Mouse (Mus musculus): ENCODE results near the gene Cbx5. TPM values are rescaled to one million over a fixed set of nuclear protein-coding genes. Genes with fewer than 3 reads are reported as not detected.
A peak's percentile ranks its signal among the peaks of the same experiment; 100 is the strongest.

Gene Cbx5
- polyA plus RNA-seq, 1 experiment from 2014 or later, result 204 TPM

GRCm38 (mm10) chr15:103214149-103214548, 25.5 kb downstream of the Cbx5 start:
- DNase-seq (ENCODE audit: low spot score), result peak; percentile 27
- peak overlapping the region; percentile 5; the same call in 1 of the 2 replicates for H3K9ac ChIP-seq (ENCODE audit: low read depth, low read length)
- no peaks in the 10 kb centered on the region for H3K27me3 ChIP-seq (ENCODE audit: control insufficient read depth, insufficient read depth, low read length)
- WGBS, result 39% methylated on average over 2 of the region's 2 CpGs
- H3K9me3 ChIP-seq (ENCODE audit: control insufficient read depth, low read length), result no peaks in the 10 kb centered on the region
- peak overlapping the region; percentile 32 for H3K27ac ChIP-seq (ENCODE audit: low read depth, low read length)
- ATAC-seq (ENCODE audit: low FRiP score), result no peak
- peaks cover 8% of the 10 kb centered on the region for H3K4me1 ChIP-seq (replicated peaks; ENCODE audit: control insufficient read depth, insufficient read depth, low read length)
- 0 out of 2 replicates have a peak, but pooled peaks cover 9% of the 10 kb centered on the region for H3K36me3 ChIP-seq (ENCODE audit: control insufficient read depth, insufficient read depth, low read length)
- H3K4me2 ChIP-seq (replicated peaks; ENCODE audit: low read depth, low read length), result peak overlapping the region; percentile 15
- peak overlapping the region; percentile 15; the same call in 1 of the 2 replicates for H3K4me3 ChIP-seq (ENCODE audit: low read depth, low read length)

DNA sequence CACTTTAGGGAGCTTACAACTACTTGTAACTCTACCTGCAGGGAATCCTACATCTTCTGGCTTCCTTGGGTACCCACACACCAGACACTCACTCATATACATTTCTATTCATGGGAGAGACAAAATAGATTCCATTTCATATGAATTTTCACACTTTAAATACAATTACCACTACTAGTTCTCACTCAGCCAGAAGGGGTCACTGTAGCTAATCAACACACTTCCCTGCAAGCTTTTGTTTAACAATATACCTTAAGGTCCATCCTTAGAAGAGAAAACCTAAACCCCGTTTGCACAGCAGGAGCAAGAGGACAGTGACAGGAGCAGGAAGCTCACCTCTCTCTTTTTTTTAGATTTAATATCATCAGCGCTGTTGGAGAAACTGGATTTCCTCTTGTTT, 34.5 kb downstream of the Cbx5 start:
- no peaks in the 10 kb centered on the region for H3K4me1 ChIP-seq (replicated peaks; ENCODE audit: control insufficient read depth, insufficient read depth, low read length)
- H3K27me3 ChIP-seq (ENCODE audit: control insufficient read depth, insufficient read depth, low read length), result no peaks in the 10 kb centered on the region
- no peak overlapping the region for H3K9ac ChIP-seq (ENCODE audit: low read depth, low read length)
- 69% methylated on average over 2 of the region's 2 CpGs for WGBS
- no peak overlapping the region for H3K4me3 ChIP-seq (ENCODE audit: low read depth, low read length)
- no peak overlapping the region for H3K4me2 ChIP-seq (replicated peaks; ENCODE audit: low read depth, low read length)
- H3K27ac ChIP-seq (ENCODE audit: low read depth, low read length), result no peak overlapping the region
- no peak for DNase-seq (ENCODE audit: low spot score)
- H3K9me3 ChIP-seq (ENCODE audit: control insufficient read depth, low read length), result no peaks in the 10 kb centered on the region
- H3K36me3 ChIP-seq (ENCODE audit: control insufficient read depth, insufficient read depth, low read length), result peaks cover 8% of the 10 kb centered on the region; the same call in 1 of the 2 replicates
- no peak for ATAC-seq (ENCODE audit: low FRiP score)

DNA sequence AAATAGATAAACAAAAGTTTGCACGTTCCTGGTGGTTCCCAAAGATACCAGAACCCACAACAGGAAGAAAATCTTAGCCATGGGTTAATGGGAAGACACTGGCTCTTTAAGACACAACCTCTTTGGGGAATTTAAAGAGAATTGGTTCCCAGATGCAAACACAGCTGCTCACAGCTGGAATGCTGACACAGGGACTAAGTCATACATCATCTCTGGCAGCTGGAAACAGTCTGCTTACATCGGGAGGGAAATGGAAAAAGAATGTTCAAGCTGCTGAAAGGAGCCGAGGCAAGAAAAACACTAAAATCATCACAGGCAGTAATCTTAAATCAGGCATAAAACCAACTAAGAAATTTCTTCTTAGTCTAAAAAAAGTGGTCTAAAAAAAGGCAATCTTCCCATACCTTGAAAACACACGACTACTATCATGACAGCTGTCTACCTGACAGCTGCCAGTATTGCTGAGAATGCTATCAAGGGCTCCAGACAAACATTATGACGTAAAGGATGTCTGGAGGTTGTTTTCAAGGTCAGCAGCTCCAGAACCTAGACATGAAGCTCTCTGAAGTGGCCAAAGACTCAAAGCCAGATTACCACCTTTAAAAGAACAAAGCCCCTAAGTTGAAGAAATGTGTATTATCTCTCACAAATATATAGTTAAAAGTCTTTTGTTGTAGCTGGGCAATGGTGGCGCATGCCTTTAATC, 37.4 kb downstream of the Cbx5 start:
- Histone ChIP-seq H3K4me2 (replicated peaks; ENCODE audit: low read depth, low read length) (no peak overlapping the region), H3K4me3 (ENCODE audit: low read depth, low read length) (no peak overlapping the region), H3K9ac (ENCODE audit: low read depth, low read length) (no peak overlapping the region), H3K27ac (ENCODE audit: low read depth, low read length) (no peak overlapping the region), H3K36me3 (ENCODE audit: control insufficient read depth, insufficient read depth, low read length) (peaks cover 15% of the 10 kb centered on the region), H3K4me1 (replicated peaks; ENCODE audit: control insufficient read depth, insufficient read depth, low read length) (no peaks in the 10 kb centered on the region), H3K27me3 (ENCODE audit: control insufficient read depth, insufficient read depth, low read length) (no peaks in the 10 kb centered on the region), H3K9me3 (ENCODE audit: control insufficient read depth, low read length) (no peaks in the 10 kb centered on the region)
- 62% methylated on average over 6 of the region's 6 CpGs for WGBS
- DNase-seq (ENCODE audit: low spot score), result peak; percentile 29
- ATAC-seq (ENCODE audit: low FRiP score), result no peak

DNA sequence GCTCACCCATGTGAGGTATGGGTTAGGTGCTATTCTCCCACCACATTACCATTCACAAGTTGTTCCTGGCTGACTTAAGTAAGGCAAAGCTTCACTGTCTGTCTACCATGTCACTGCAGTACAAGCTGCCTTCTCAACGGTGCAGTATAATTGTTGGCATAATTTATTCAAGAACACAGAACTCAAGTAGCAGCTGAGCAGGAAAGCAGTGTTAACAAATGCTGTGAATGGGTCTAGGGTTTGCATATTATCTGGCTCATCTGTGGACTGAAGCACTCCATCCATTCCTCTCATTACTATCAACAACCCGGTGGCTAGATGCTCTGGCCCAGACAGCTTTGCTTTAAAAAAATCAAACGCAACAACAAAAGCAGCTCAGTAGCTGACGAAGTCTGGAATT, 41.8 kb downstream of the Cbx5 start:
- Histone ChIP-seq H3K27ac (ENCODE audit: low read depth, low read length) (no peak overlapping the region), H3K4me1 (replicated peaks; ENCODE audit: control insufficient read depth, insufficient read depth, low read length) (no peaks in the 10 kb centered on the region), H3K4me2 (replicated peaks; ENCODE audit: low read depth, low read length) (no peak overlapping the region), H3K36me3 (ENCODE audit: control insufficient read depth, insufficient read depth, low read length) (peaks cover 18% of the 10 kb centered on the region), H3K4me3 (ENCODE audit: low read depth, low read length) (no peak overlapping the region), H3K27me3 (ENCODE audit: control insufficient read depth, insufficient read depth, low read length) (no peaks in the 10 kb centered on the region), H3K9me3 (ENCODE audit: control insufficient read depth, low read length) (no peaks in the 10 kb centered on the region), H3K9ac (ENCODE audit: low read depth, low read length) (no peak overlapping the region)
- no peak for ATAC-seq (ENCODE audit: low FRiP score)
- 94% methylated on average over 4 of the region's 4 CpGs for WGBS
- no peak for DNase-seq (ENCODE audit: low spot score)

DNA sequence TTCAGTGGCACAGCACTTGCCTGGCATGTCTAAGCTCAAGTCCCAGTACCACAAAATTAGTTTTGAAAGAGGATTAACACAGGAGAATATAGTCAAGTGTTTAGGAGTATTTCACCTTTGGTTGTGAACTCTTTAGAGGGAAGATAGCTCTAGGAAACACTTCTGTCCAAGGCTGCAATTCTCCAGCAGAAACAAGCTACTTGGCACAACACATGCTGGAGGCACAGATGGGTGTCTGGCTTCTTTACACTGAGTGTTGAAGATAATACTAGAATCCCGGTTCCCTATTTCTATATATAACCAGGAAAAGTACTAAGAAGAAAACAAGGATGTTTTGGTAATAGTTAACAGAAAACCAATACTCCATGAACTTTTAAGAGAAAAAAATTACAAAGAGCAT, 42.8 kb downstream of the Cbx5 start:
- DNase-seq (ENCODE audit: low spot score) (no peak), ATAC-seq (ENCODE audit: low FRiP score) (no peak)
- H3K9ac ChIP-seq (ENCODE audit: low read depth, low read length), result no peak overlapping the region
- no peaks in the 10 kb centered on the region for H3K4me1 ChIP-seq (replicated peaks; ENCODE audit: control insufficient read depth, insufficient read depth, low read length)
- H3K9me3 ChIP-seq (ENCODE audit: control insufficient read depth, low read length), result no peaks in the 10 kb centered on the region
- peaks cover 18% of the 10 kb centered on the region for H3K36me3 ChIP-seq (ENCODE audit: control insufficient read depth, insufficient read depth, low read length)
- H3K4me3 ChIP-seq (ENCODE audit: low read depth, low read length), result no peak overlapping the region
- H3K27ac ChIP-seq (ENCODE audit: low read depth, low read length), result no peak overlapping the region
- no peak overlapping the region for H3K4me2 ChIP-seq (replicated peaks; ENCODE audit: low read depth, low read length)
- whole genome bisulfite sequencing, result 97% methylated on average over 1 of the region's 1 CpGs
- no peaks in the 10 kb centered on the region for H3K27me3 ChIP-seq (ENCODE audit: control insufficient read depth, insufficient read depth, low read length)

GRCm38 (mm10) chr15:103193606-103194005, 46.0 kb downstream of the Cbx5 start:
- 89% methylated on average over 2 of the region's 2 CpGs for WGBS
- ATAC-seq (ENCODE audit: low FRiP score) (no peak), DNase-seq (ENCODE audit: low spot score) (no peak)
- no peak overlapping the region for H3K9ac ChIP-seq (ENCODE audit: low read depth, low read length)
- H3K27me3 ChIP-seq (ENCODE audit: control insufficient read depth, insufficient read depth, low read length), result no peaks in the 10 kb centered on the region
- no peak overlapping the region for H3K27ac ChIP-seq (ENCODE audit: low read depth, low read length)
- no peak overlapping the region for H3K4me3 ChIP-seq (ENCODE audit: low read depth, low read length)
- H3K4me2 ChIP-seq (replicated peaks; ENCODE audit: low read depth, low read length), result no peak overlapping the region
- H3K4me1 ChIP-seq (replicated peaks; ENCODE audit: control insufficient read depth, insufficient read depth, low read length), result no peaks in the 10 kb centered on the region
- no peaks in the 10 kb centered on the region for H3K9me3 ChIP-seq (ENCODE audit: control insufficient read depth, low read length)
- H3K36me3 ChIP-seq (ENCODE audit: control insufficient read depth, insufficient read depth, low read length), result peaks cover 10% of the 10 kb centered on the region; the same call in 1 of the 2 replicates

DNA sequence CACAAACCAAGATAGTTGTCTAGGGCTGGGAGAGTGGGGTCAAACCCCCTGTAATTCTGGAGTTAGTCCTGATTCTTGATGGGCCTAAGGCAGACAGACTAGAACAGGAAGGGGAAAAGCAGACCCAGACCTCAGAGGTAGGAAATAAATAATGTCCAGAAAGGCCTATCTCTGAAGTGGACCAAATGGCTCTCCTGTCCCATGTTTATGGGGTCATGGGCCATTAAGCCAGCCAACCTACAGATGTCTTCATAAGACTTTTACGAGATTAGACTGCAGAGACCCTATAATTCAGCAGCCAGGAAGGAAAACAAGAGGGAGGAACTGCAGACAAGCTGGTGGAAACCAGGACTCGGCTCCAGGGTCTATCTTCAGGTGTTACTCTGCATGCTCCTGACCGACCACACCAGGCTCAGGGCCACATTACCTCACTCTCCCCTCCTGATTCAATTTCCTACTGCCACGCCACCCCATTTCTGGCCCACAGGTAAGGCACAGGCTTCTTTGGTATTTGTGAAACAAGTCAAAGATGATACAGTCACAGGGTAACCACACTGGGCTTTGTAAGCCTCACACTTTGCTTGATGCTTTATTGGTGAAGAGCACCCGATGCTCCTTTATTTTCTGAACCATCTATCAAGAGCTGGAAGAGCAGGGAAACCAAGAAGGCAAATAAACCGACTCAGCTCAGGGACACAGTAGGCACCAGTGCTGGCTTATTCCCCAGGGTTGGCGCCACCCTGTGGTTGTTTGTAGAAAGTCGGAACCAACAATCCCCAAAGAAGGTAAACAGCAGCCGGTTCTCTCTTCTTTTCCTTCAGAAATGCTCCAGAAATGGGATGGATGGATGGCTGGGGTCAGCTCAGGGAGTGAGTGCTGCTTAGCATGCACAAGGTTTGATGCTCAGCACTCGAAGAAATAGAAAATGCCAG, 48.8 kb downstream of the Cbx5 start:
- ATAC-seq (ENCODE audit: low FRiP score), result no peak
- H3K9ac ChIP-seq (ENCODE audit: low read depth, low read length), result no peak overlapping the region
- H3K9me3 ChIP-seq (ENCODE audit: control insufficient read depth, low read length), result no peaks in the 10 kb centered on the region
- peak; percentile 69 for DNase-seq (ENCODE audit: low spot score)
- H3K4me3 ChIP-seq (ENCODE audit: low read depth, low read length), result no peak overlapping the region
- no peaks in the 10 kb centered on the region for H3K4me1 ChIP-seq (replicated peaks; ENCODE audit: control insufficient read depth, insufficient read depth, low read length)
- H3K36me3 ChIP-seq (ENCODE audit: control insufficient read depth, insufficient read depth, low read length), result 0 out of 2 replicates have a peak, but pooled peaks cover 5% of the 10 kb centered on the region
- WGBS, result 67% methylated on average over 10 of the region's 10 CpGs
- no peaks in the 10 kb centered on the region for H3K27me3 ChIP-seq (ENCODE audit: control insufficient read depth, insufficient read depth, low read length)
- H3K27ac ChIP-seq (ENCODE audit: low read depth, low read length), result no peak overlapping the region
- H3K4me2 ChIP-seq (replicated peaks; ENCODE audit: low read depth, low read length), result no peak overlapping the region

DNA sequence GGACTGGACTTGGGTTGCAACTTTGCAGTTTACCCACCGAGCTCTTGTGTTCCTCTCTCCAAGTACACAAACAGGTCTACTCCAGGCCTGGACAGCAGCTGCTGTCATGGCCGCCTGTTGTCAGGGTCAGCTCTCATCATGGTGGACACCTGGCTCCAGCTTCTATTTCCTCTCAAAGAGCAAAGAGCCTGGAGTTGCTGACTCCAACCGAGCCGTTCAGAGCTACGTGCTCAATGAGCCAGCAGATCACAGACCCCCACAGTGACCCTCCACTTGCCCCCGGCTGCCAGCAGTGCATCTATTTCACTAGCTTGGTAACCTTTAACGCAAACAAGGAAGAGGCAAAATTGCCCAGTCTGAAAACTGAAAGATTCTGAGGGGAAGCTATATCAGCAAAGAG, 49.5 kb downstream of the Cbx5 start:
- no peak overlapping the region for H3K4me2 ChIP-seq (replicated peaks; ENCODE audit: low read depth, low read length)
- no peak overlapping the region for H3K9ac ChIP-seq (ENCODE audit: low read depth, low read length)
- no peak overlapping the region for H3K27ac ChIP-seq (ENCODE audit: low read depth, low read length)
- 0 out of 2 replicates have a peak, but pooled peaks cover 5% of the 10 kb centered on the region for H3K36me3 ChIP-seq (ENCODE audit: control insufficient read depth, insufficient read depth, low read length)
- WGBS, result 79% methylated on average over 7 of the region's 7 CpGs
- DNase-seq (ENCODE audit: low spot score) (no peak), ATAC-seq (ENCODE audit: low FRiP score) (no peak)
- no peaks in the 10 kb centered on the region for H3K27me3 ChIP-seq (ENCODE audit: control insufficient read depth, insufficient read depth, low read length)
- H3K9me3 ChIP-seq (ENCODE audit: control insufficient read depth, low read length), result no peaks in the 10 kb centered on the region
- no peaks in the 10 kb centered on the region for H3K4me1 ChIP-seq (replicated peaks; ENCODE audit: control insufficient read depth, insufficient read depth, low read length)
- H3K4me3 ChIP-seq (ENCODE audit: low read depth, low read length), result no peak overlapping the region

All from hindbrain, embryonic 11.5 days (tissue).